Mouse (Mus musculus): ENCODE data around the gene Nnmt. TPM values are rescaled to one million over a fixed set of nuclear protein-coding genes. Genes with fewer than 3 reads are reported as not detected.

Gene Nnmt
- total RNA-seq, 2 experiments from 2014 or later: 2.7 to 9.5 TPM

GRCm38 (mm10) chr9:48558637-48559036, 46.3 kb downstream of the Nnmt start:
- DNase-seq: no peak

DNA sequence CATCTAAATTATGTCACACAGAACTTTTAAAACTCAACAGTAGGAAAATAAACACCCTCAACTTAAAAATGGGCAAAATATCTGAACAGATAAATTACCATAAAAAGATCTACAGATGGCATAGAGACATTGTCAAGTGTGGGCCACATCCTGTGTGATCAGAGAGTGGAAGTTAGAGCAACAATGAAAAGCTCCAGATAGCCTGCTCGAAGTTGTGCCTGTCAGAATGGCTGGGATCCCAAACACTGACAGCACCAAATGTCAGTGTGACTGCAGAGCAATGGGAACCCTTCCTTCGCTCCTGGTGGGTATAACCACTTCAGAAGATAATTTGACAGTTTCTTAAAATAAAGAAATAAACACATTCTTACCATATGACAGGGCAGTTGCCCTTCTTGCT, 55.9 kb downstream of the Nnmt start:
- no peak for DNase-seq

DNA sequence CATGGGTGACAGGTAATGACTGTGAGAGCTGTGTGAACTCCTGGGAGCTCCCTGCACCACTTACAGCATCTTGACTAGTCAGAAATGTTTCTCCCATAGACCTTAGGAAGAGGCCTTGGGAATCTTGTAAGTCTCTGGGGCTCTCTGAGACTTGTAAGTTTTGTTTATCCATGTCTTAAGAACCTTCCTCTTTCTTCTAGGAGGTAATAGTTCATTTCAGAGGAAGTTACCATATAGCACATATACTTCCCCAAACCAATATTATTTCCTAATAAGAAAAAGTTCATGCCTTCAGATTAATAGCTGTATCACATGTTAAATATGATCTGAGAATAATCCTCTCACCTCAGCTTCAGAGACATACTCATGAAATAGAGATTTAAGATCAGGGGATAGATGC, 57.7 kb downstream of the Nnmt start:
- no peak for DNase-seq

Other genes starting within 250 kb of the Nnmt start
- gene Rexo2, start 124.5 kb downstream of the Nnmt start, total RNA-seq (2021): 10 to 100 TPM; 58.6 to 64.9 TPM
- 10 to 100 TPM; 13.6 to 14.4 TPM for gene Rbm7, start 109.9 kb downstream of the Nnmt start, total RNA-seq (2021)
- gene Gm5617, start 109.7 kb downstream of the Nnmt start, total RNA-seq (2021): 1 to 10 TPM; 6.6 to 8.5 TPM
- 100 to 1,000 TPM; 102 to 134 TPM for gene Zbtb16, start 231.1 kb upstream of the Nnmt start, total RNA-seq (2021)

Measured in gastrocnemius, postnatal 25 days (tissue).